ENCODE assay signal across 21 mouse cellular contexts in genomic region chr6:55175892-55176291, GRCm38 (mm10). TPM values are rescaled to one million over a fixed set of nuclear protein-coding genes. Genes with fewer than 3 reads are reported as not detected.
A peak's percentile ranks its signal among the peaks of the same experiment; 100 is the strongest.
DNase-seq lines count a peak whose midpoint lies in the region; ATAC-seq and TF ChIP-seq lines count a peak whose summit lies in the region.
"Had no signal": no experiment of that assay in that cellular context is flagged by ENCODE, and none has a peak within 500 bp of the region (broad histone marks: within the 10 kb centered on the region; RNA-seq: fewer than 3 reads in every experiment).

No protein-coding gene starts in this region.

- no peak overlapping the region for H3K27ac ChIP-seq in intestine, embryonic 15.5 days
- no peak overlapping the region for H3K27ac ChIP-seq in intestine, postnatal 0 days (ENCODE audit: low read depth, low read length)
- H3K27ac ChIP-seq in kidney, embryonic 15.5 days = peak overlapping the region; percentile 54
- H3K27ac ChIP-seq: forebrain, embryonic 10.5 days; hindbrain, embryonic 13.5 days; limb, embryonic 15.5 days; stomach, postnatal 0 days had no signal

- 30% methylated on average over 5 of the region's 5 CpGs for WGBS in intestine, embryonic 15.5 days
- WGBS in intestine, postnatal 0 days = 20% methylated on average over 5 of the region's 5 CpGs
- WGBS in kidney, embryonic 15.5 days = 32% methylated on average over 5 of the region's 5 CpGs

- no peak overlapping the region for H3K9ac ChIP-seq in intestine, embryonic 15.5 days
- H3K9ac ChIP-seq in intestine, postnatal 0 days (ENCODE audit: low read depth, low read length) = no peak overlapping the region
- no peak overlapping the region for H3K9ac ChIP-seq in kidney, embryonic 15.5 days
- H3K9ac ChIP-seq: hindbrain, embryonic 13.5 days; limb, embryonic 15.5 days had no signal

- H3K36me3 ChIP-seq in intestine, embryonic 15.5 days = no peaks in the 10 kb centered on the region
- H3K36me3 ChIP-seq in intestine, postnatal 0 days (ENCODE audit: control insufficient read depth, insufficient read depth) = no peaks in the 10 kb centered on the region
- no peaks in the 10 kb centered on the region for H3K36me3 ChIP-seq in kidney, embryonic 15.5 days
- H3K36me3 ChIP-seq: forebrain, embryonic 10.5 days; hindbrain, embryonic 13.5 days; limb, embryonic 15.5 days had no signal

- peak; percentile 52; the same call in 1 of the 2 replicates for ATAC-seq in intestine, embryonic 15.5 days
- ATAC-seq in intestine, postnatal 0 days = no peak
- ATAC-seq in kidney, embryonic 15.5 days (replicated peaks; ENCODE audit: low FRiP score) = no peak
- ATAC-seq: inflammation-experienced regulatory T-cells, adult 6 months had no signal

- no peak for TF ChIP-seq CTCF in intestine, postnatal 0 days (IDR thresholded peaks at IDR 0.05; ENCODE audit: low read depth)

- H3K4me2 ChIP-seq in intestine, embryonic 15.5 days (replicated peaks) = no peak overlapping the region
- H3K4me2 ChIP-seq in intestine, postnatal 0 days (replicated peaks; ENCODE audit: low read depth) = no peak overlapping the region
- H3K4me2 ChIP-seq in kidney, embryonic 15.5 days = no peak overlapping the region
- H3K4me2 ChIP-seq: hindbrain, embryonic 13.5 days; limb, embryonic 15.5 days; midbrain, embryonic 11.5 days had no signal

- H3K27me3 ChIP-seq in intestine, embryonic 15.5 days (replicated peaks) = no peaks in the 10 kb centered on the region
- H3K27me3 ChIP-seq in intestine, postnatal 0 days (replicated peaks; ENCODE audit: control insufficient read depth, insufficient read depth, low read length) = no peaks in the 10 kb centered on the region
- H3K27me3 ChIP-seq in kidney, embryonic 15.5 days = no peaks in the 10 kb centered on the region
- H3K27me3 ChIP-seq: limb, embryonic 15.5 days had no signal

- H3K9me3 ChIP-seq in intestine, embryonic 15.5 days = no peaks in the 10 kb centered on the region
- H3K9me3 ChIP-seq in intestine, postnatal 0 days (ENCODE audit: control insufficient read depth) = no peaks in the 10 kb centered on the region
- H3K9me3 ChIP-seq in kidney, embryonic 15.5 days (replicated peaks) = no peaks in the 10 kb centered on the region
- H3K9me3 ChIP-seq: forebrain, embryonic 10.5 days; hindbrain, embryonic 13.5 days; limb, embryonic 15.5 days had no signal

- peak; percentile 43 to 44 for DNase-seq in urinary bladder, adult 18-20 months (ENCODE audit: low spot score in 2 of 2)
- DNase-seq in urinary bladder, postnatal 4 days (ENCODE audit: low spot score in 2 of 2) = no peak
- peak; percentile 54 for DNase-seq in skeletal muscle tissue, adult 2 months (ENCODE audit: low read depth, low spot score)
- no peak for DNase-seq in layer of hippocampus, adult 9-10 months (ENCODE audit: low spot score)
- DNase-seq: B cell, adult 2 months; cerebellum, adult 2 months; cerebellum, postnatal 36 days; gastrocnemius, postnatal 14 days; lung, adult 2 months; retina, postnatal 1 day had no signal

- H3K4me1 ChIP-seq in intestine, embryonic 15.5 days (replicated peaks) = no peaks in the 10 kb centered on the region
- no peaks in the 10 kb centered on the region for H3K4me1 ChIP-seq in intestine, postnatal 0 days (replicated peaks; ENCODE audit: control insufficient read depth, insufficient read depth, low read length)
- peaks cover 40% of the 10 kb centered on the region for H3K4me1 ChIP-seq in kidney, embryonic 15.5 days
- H3K4me1 ChIP-seq: limb, embryonic 15.5 days had no signal

- no peak overlapping the region for H3K4me3 ChIP-seq in intestine, embryonic 15.5 days (replicated peaks)
- no peak overlapping the region for H3K4me3 ChIP-seq in intestine, postnatal 0 days (ENCODE audit: low read depth, low read length)
- no peak overlapping the region for H3K4me3 ChIP-seq in kidney, embryonic 15.5 days (replicated peaks)
- H3K4me3 ChIP-seq: forebrain, embryonic 10.5 days; hindbrain, embryonic 13.5 days; limb, embryonic 15.5 days had no signal

RNA-seq across cellular contexts. Expression of gene Inmt, which starts 1.0 kb away (rescaled TPM):
- polyA plus RNA-seq in intestine, embryonic 15.5 days (2015; fragmentation: Nextera tagmentation; extraction: Ambion mirVana) = 0.21 and 0.62 TPM in 2 replicates
- 0.10 TPM in 1 of 2 replicates, not detected in the other for polyA plus RNA-seq in intestine, postnatal 0 days (2015; fragmentation: Nextera tagmentation; extraction: Ambion mirVana)
- polyA plus RNA-seq in kidney, embryonic 15.5 days (2015; fragmentation: Nextera tagmentation; extraction: Ambion mirVana) = 5.9 and 6.1 TPM in 2 replicates
- polyA plus RNA-seq: heart, embryonic 16.5 days; hindbrain, embryonic 13.5 days; inflammation-experienced regulatory T-cells, adult 6 months; neural tube, embryonic 11.5 days had no signal

RNA-seq across cellular contexts. Expression of gene Mindy4, which starts 27.3 kb away (rescaled TPM):
- polyA plus RNA-seq in intestine, embryonic 15.5 days (2015; fragmentation: Nextera tagmentation; extraction: Ambion mirVana) = 6.5 and 7.3 TPM in 2 replicates
- polyA plus RNA-seq in intestine, postnatal 0 days (2015; fragmentation: Nextera tagmentation; extraction: Ambion mirVana) = 2.1 and 2.3 TPM in 2 replicates
- polyA plus RNA-seq in kidney, embryonic 15.5 days (2015; fragmentation: Nextera tagmentation; extraction: Ambion mirVana) = 15.6 and 16.0 TPM in 2 replicates
- polyA plus RNA-seq: inflammation-experienced regulatory T-cells, adult 6 months had no signal

RNA-seq across cellular contexts. Expression of gene Crhr2, which starts 43.1 kb away (rescaled TPM):
- 0.26 and 0.37 TPM in 2 replicates for polyA plus RNA-seq in intestine, embryonic 15.5 days (2015; fragmentation: Nextera tagmentation; extraction: Ambion mirVana)
- 0.10 and 0.20 TPM in 2 replicates for polyA plus RNA-seq in intestine, postnatal 0 days (2015; fragmentation: Nextera tagmentation; extraction: Ambion mirVana)
- polyA plus RNA-seq in kidney, embryonic 15.5 days (2015; fragmentation: Nextera tagmentation; extraction: Ambion mirVana) = 0.13 and 0.26 TPM in 2 replicates
- polyA plus RNA-seq: inflammation-experienced regulatory T-cells, adult 6 months had no signal

Comparison
In these comparisons a context has a peak if more than half of its experiments do, and no peak if none do; other contexts are left out.
1. DNase-seq: peak in urinary bladder, adult 18-20 months (2 of 2) and skeletal muscle tissue, adult 2 months (single experiment); none in urinary bladder, postnatal 4 days (0 of 2) and layer of hippocampus, adult 9-10 months (single experiment).